Mouse (Mus musculus) frontal cortex, postnatal 36 days (tissue): ENCODE measurements around the gene Ghrh.
"Not testable (repeated sequence)": the region's sequence is repeated elsewhere in the genome, so short reads cannot be mapped to it uniquely, and the experiment has no call there.

Experiments used
- DNase-seq, 2 experiments: peaks; one replicate each; pipeline ENCODE4 v3.0.0; 2022; ENCODE audit warnings: low spot score in 2 of 2

The Ghrh gene

DNA sequence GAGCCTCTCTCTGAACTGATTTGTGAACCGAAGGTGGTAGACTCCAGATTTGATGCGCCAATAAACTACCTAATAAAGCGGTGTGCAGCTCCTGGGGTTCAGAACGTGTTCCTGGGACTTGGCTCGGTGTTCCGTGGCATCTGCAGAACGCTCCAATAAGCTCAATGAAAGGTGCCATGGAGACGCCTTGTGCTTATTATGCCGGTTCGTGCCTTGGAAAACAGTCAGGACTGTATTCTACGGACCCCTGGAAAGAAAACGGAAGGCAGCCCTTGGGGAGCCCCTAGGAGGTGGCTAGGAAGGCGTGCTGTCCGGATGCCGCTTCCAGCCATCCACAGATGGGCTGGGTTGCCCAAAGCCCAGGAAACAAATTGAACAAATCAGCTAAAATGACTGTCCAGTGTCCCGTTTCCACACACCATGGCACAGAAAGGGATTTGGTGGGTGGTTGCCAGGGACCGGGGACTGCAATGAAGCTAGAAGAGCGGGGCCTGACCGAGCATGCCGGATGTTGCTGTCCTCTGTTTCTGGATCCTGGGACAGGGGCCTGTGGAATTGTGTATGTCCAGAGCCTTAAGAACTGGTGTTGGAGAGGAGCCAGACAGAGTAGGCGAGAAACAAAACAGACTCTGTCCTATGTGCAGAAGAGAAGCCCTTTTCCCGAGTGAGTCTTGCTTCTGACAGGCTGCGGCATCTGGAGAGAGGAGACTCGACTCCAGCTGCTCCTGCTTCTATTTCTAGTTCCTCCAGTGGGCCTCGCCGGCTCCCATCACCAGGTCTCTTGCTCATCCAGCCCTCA, at the start of gene Ghrh:
Gene Ghrh (minus strand): TSS at position 146 of the 799 bp plus-strand sequence.
- DNase-seq: peak in 1 of 2 experiments; percentile 62

DNA sequence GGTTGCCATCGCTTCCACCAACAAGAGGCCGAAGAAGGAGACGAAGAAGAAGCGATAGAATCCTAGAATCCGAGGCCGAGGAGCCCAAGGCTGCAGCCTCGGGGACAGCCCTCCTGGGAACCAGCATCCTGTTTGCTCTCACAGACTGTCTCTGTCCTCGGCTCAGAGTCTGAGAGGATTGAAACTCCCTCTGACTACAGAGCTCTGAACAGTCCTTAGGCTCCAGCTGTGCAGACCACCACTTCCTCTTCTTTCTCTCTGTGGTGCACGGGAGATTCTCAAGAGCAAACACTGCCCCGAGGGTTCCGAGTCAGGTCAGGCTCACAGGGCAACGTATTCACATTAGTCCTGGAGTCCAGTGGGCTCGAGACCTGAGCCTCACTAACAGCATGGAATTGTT, 48.7 kb upstream of the Ghrh start:
- no peak for DNase-seq

DNA sequence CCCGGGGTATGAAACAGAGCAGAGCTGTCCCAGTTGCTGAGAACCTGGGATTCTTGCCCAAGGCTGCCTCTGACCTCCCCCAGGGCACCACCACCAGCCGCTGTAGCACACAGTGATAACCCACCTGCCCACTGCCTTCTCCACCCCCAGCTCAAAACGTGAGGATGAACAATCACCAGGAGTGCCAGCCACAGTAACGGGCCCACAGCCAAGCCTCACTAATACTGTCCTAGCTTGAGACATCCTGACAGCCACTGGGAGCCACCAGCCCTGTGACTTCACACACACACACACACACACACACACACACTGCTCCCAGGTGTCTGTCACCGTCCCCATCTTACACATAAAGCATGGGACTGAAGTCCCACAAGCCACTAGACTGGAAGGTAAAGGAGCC, 48.1 kb upstream of the Ghrh start:
- no peak for DNase-seq

DNA sequence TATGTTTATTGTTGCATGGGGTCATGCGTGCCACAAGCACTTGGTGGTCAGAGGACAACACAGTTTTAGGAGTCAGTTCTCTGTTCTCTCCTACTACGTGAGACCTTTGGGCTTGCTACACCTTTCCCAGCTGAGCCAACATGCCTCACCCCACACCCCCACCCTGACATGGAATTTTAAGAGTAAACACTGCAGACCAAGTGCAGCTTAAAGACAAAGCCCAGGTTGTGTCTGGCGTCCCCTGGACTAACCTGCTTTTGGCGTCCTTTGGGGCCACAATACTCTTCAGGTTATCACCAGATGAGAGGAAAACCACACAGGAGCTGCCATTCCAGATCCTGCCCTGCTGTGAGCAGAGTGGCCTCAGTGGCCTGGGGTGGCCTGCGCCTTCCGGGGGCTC, 47.6 kb upstream of the Ghrh start:
- DNase-seq: no peak

DNA sequence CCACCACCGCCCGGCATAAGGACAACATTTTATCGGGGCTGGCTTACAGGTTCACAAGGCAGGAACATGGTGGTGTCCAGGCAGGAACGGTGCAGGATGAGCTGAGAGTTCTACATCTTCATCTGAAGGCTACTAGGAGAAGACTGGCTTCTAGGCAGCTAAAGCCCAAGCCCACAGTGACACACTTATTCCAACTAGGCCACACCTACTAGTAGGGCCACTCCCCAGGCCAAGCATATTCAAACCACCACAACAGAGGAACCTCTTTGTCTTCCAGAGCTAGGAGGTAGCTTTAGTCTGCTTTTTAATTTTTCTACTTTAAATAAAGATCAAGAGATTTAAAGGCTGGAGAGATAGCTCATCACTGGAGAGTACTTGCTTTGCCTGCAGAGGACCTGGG, 46.2 kb upstream of the Ghrh start:
- no peak for DNase-seq

DNA sequence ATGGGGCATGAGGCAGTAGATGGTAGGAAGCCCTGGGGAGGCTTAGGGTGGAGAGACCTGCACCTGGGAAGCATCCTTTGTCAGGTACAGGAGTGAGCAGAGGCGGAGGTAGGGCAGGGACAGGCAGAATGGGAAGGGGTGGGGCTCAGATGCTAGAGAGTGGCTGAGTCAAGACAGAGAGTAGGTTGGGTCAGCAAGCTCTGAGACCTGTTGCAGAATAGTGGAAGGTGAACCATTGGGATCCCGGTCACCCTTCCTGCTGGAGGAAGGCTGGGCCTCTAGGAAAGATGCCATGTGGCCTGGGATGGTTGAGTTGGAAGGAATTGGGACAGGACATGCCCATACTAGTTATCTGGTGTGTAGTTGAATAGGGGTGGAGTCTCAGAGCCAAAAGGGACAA, 45.0 kb upstream of the Ghrh start:
- DNase-seq: no peak

DNA sequence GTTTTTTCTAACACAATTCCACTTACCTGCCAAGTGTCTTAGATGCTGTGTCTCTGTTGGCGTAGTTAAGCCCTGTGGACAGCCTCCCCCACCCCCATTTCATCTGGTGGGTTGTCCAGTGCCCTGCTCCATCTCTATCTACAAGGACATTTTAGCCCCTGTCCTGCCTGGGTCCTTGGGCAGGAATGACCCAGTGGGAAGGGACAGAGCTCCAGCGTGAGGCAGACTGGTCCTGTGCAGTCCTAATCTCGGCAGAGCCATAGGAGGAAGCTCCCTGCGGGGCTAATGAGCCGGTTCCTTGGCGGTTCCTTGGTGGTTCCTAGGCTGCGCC, 42.2 kb upstream of the Ghrh start:
- DNase-seq: no peak

DNA sequence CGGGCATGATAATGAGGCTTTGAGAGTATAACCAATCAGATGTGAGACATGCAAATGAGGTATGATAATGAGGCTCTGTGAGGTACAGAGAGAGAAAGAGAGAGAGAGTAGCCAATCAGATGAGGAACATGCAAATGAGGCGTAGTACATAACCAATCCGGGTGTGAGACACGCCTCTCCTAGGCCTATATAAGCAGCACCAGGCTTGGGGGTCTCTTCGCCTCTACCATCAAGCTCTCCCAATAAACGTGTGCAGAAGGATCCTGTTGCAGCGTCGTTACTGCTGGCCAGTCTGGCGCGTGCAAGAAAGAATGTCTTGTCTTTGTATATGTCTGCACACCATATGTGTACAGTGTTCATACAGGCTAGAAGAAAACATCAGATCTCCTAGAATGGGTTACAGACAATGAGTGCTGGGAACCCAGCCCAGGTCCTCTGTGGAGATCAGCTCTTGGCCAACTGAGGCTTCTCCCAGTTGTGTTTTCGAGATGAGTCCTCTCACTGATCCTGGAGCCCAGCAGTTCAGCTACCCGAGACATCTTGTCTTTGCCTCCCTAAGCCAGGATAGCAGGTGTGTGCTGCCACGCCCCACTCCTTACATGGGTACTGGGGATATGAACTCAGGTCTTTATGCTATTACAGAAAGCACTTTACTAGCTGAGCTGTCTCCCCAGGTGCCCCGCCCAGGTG, 41.7 kb upstream of the Ghrh start:
- not testable (repeated sequence) for DNase-seq

DNA sequence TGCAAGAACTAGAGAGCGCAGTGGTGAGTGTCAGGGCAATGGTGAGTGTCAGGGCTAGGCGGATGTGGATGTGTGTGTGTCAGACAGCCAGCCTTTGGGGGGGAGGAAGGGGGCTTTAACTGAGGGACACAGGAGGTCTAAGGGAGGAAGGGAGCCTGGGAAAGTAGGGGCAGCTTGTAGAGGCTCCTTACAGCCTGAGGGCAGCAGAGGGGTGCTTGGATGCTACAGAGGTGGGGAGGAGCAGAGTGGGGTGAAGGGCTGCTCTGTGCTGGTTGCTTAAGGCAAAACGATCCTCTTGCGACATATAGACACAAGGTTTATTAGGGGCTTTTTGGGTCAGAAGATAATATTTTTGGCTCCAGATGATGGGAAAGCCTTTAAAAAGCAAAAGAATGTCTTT, 37.5 kb upstream of the Ghrh start:
- no peak for DNase-seq

DNA sequence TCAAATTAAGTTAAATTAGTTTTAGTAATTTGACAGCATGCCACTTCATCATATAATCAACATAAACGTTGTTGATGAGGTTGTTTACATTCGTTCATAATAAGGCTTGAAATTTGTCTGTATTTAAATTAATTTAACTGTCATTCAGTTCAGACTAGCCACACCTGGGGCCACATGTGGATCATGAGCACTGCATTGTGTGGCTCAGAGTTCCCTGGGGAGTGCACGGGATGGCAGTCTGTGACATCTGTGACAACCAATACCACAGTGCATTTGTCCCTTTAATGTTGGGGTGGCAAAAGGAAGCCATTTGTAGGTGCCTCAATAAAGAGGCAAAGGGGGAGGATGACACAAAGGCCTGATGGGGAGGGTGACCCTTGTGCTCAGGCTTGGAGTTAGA, 29.7 kb upstream of the Ghrh start:
- no peak for DNase-seq

DNA sequence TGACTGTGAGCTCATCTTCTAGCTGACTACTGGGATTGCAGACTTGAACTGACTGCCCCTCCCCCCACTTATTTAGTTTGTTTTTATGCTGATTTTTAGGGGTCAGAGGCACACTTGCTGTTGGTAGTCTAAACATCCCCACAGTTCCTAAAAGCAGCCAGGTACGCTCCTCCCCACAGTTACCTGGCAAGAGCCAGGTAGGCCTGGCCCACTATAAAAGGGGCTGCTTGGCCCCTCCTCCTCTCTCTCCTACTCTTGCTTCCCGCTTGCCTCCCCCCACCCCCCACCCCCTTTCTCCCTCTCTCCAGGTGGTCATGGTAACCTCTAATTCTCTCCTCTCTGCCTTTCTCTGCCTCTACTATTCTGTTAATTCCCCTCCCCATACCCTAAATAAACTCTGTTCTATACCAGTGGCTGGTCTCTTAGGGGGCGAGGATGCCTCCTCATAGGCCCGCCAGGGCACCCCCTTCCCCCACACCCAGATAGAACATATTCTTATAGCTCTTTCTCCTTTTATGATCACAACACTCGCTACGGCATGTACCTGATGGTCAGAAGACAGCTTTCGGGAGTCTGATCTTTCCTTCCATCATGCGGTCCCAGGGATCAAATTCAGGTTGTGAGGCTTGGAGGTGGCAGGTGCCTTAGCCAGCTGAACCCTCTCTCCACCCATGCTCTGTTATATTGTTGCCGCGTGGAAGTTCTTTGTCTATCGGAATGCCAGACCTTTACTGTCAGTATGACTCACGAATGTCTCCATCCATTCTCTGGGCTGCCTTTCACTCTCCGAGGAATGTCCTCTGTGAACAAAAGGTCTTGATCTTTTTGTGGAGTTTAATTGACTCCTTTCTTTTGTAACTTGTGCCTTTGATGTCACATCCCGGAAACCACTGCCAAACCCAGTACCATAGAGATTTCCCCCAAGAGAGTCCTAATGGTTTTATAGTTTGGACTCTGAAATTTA, 28.8 kb upstream of the Ghrh start:
- DNase-seq: no peak

DNA sequence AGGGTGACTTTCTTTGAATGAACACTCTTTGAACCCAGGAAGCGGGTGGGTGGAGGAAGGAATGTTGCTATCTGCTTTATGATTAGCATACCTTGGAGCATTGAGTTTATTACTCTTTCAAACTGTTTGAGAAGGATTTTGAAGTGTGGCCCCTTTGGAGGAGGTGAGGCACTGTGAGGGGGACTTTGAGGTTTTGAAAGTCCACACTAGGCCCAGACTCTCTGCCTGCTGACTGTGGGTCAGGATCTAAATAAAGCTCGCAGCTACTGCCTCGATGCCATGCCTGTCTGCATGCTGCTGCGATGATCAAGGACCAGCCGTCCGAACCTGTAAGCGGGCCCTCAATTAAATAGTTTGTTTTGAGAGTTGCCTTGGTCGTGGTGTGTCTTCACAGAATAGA, 27.7 kb upstream of the Ghrh start:
- DNase-seq: no peak

DNA sequence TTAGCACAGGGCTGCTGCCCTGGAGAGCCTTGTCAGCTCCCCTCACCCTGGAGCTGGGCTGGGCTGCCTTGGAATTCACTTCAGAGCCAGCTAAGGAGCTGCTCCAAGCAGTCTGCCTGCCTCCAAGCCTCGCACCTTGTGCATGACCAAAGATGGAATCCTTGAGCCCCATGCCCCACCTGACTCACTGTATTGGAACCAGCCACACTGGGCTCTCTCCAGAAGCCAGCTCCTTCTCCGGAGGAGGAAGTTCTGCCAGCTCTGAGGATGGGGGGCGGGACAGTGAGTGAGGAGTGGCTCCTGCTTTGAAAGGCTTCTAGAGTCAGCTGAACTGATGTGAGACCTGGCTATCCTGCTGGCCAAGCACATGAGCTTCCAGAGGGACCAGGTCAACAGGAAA, 26.4 kb upstream of the Ghrh start:
- no peak for DNase-seq

DNA sequence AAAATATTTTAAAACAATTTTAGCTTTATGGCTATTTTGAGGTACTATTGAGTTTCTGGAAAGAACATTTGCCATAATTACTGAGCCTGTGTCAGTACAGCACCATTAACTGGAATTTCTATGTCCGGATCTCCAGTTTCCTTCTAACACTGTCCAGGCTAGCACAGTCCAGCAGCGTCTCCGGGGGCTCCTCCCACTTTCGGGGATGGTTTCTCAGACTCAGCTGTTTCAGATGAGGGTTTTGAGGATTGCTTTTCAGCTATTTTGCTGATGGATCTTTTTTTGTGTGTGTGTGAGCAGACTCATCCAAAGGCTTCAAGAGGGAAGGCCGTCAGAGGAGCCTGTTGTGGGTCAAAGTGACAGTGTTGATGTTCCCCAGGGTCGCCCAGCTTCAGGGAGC, 24.4 kb upstream of the Ghrh start:
- DNase-seq: no peak

DNA sequence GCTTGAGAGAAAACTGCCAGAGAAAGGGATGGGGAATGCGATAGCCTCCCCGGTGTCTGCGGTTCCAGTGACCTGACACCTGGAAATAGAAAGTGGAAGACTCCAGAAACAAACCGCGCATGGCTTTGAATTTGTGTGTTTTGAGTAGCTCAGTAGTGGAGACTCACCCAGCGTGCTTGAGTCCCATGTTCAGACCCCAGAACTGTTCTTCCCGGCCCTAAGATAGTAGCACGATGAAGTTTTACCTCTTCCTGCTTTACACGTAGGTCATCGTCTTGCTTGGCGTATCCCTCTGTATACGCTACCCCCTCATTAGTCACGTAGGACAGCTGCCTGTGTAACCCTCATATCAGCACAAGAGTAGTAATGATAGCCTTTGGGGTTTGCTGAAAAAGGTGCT, 20.7 kb upstream of the Ghrh start:
- DNase-seq: no peak

DNA sequence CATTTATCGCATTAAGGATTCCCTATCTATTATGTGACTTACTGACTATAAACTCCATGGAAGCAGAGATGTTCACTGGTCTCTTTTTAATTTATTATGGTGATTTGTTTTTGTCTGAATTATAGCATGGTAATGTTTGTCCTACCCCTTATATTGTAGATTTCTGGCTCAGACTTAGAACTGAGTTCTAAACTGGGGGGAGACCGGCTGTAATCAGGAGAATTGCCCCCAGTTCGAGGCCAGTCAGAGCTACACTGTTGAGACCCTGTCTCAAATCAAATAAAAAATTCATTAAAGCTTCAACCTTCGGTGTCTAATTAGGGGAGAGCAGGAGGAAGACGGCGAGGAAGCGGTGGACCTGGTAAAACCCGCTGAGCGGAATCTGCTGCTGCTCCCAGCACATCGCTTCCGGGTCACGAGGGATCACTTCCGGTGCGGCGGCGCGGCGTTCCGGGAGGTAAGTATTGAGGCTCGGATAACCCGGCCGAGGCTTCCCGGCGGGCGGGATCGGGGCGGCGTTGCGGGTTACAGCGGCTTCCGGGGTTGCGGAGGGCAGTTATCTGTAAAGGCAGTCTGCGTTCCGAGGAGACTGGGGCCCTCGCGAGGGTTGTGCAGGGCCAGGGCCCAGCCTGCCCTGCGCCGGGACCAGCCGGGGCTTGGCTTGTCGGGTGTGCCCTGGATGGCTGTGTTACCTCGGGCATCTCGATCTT, 20.0 kb upstream of the Ghrh start, which contains the start of gene Manbal:
Gene Manbal (plus strand): TSS at position 411 of the 710 bp plus-strand sequence.
- DNase-seq: peak; percentile 95 to 98

DNA sequence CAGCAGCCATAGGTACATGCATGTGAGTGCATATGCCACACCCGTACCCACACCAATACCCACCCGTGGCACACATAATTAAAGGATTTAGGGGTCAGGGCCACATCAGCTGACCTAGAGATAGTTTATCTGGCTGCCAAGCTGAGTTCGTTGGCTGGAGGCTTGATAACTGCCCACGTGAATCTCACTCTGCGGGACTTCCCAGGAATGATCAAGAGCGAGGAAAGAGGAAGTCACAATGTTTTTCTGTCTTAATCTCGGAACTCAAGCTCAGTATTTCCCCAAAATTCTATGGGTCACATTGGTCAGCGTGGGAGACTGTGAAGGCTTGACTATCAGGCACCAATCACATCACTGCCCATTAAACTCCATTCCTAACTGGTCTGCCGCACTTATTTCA, 19.5 kb upstream of the Ghrh start:
- DNase-seq: no peak

DNA sequence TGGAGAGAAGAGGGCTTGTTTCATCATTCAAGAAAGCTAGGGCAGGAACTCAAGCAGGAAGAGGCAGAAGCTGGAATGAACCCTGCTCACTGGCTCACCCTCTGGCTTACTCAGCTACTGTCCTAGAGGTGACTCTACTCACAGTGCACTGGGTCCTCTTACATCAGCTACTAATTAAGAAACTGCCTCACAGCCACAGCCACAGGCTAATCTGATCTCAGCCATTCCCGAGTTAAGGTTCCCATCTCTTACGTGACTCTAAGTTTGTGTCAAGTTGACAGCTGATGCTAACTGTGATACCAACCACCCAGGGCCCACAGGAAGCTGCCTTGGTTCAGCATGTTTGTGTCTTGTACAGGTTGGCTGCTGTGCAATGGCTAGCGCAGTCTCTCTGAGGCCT, 15.7 kb upstream of the Ghrh start:
- no peak for DNase-seq

DNA sequence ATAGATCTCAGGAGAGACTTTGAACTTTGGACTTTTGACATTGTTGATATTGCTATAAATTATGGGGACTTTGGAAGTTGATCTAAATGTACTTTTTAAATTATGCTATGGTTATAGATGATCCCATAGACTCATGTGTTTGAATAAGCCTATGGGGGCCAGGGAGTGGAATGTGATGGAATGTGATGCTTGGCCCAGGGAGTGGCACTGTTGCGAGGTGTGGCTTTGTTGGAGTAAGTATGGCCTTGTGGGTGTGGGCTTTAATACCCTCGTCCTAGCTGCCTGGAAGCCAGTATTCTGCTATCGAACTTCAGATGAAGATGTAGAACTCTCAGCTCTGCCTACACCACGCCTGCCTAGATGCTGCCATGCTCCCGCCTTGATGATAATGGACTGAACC, 12.7 kb upstream of the Ghrh start:
- DNase-seq: no peak

DNA sequence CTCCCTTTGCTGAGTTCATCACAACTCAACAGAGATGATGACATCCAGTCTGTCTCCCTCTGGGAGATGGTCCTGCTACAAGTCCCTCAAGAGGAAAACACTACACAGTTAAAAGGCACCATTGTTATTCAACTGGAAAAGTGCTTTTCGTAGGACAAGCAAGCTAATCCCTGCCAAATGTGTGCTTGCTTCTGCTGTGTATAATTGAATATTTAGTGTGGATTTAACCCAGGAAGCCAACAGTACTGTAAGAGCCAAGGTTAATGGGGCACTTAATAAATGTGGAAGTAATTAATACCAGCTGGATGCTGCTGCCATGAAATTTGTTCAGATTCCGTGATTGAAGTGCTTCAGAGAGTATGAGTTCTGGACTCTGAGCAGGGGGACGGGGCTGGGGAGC, 6.8 kb upstream of the Ghrh start:
- DNase-seq: no peak

DNA sequence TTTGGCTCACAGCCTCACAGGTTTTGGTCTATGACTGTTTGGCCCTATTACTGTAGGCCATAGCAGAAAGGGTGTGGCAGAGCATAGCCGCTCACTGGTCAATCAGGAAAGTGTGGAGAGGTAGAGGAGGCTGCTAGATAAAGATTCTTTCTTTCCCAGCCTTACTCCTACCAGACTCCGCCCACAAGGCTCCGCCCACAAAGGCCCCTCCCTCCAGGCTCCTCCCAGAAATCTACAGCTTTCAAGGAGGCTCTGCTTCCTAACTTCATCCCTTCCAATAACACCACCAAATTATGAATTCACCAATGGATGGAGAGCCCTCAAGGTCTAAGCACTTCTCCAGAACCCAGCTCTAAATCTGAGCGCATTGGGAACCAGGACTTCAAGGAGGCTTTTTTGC, 5.9 kb upstream of the Ghrh start:
- DNase-seq: no peak
